Mouse (Mus musculus) stomach, embryonic 15.5 days (tissue): Measurements from ENCODE around the gene Hypk. TPM values are rescaled to one million over a fixed set of nuclear protein-coding genes. Genes with fewer than 3 reads are reported as not detected.

Experiments used
- ATAC-seq: fragments of 200-750 bp; cut with Nextera tagmentation; 2 replicates; pipeline ENCODE4 v1.8.0; 2017; ENCODE audit warnings: low read depth, moderate number of reproducible peaks, moderate TSS enrichment; ENCODE audit not compliant: insufficient read depth, low FRiP score
- H3K27ac ChIP-seq: fragments of 300-500 bp; sonication (generic); 2 replicates; pipeline ENCODE4 v1.5.1; 2015; ENCODE audit warnings: mild to moderate bottlenecking, inconsistent platforms
- H3K27me3 ChIP-seq: fragments of 300-500 bp; sonication (generic); replicated peaks from 2 replicates; pipeline ENCODE4 v1.6.1; 2015; ENCODE audit warnings: inconsistent platforms
- H3K36me3 ChIP-seq: fragments of 300-500 bp; sonication (generic); 2 replicates; pipeline ENCODE4 v1.6.1; 2015; ENCODE audit warnings: inconsistent platforms
- H3K4me1 ChIP-seq: fragments of 300-500 bp; sonication (generic); 2 replicates; pipeline ENCODE4 v1.6.1; 2015; ENCODE audit warnings: inconsistent platforms
- H3K4me2 ChIP-seq: fragments of 300-500 bp; sonication (generic); 2 replicates; pipeline ENCODE4 v1.6.1; 2015; ENCODE audit warnings: mild to moderate bottlenecking, inconsistent platforms
- H3K4me3 ChIP-seq: fragments of 300-500 bp; sonication (generic); replicated peaks from 2 replicates; pipeline ENCODE4 v1.5.1; 2015; ENCODE audit warnings: inconsistent platforms
- H3K9ac ChIP-seq: fragments of 300-500 bp; sonication (generic); 2 replicates; pipeline ENCODE4 v1.6.1; 2015; ENCODE audit warnings: inconsistent platforms
- H3K9me3 ChIP-seq: fragments of 300-500 bp; sonication (generic); 2 replicates; pipeline ENCODE4 v1.6.1; 2016; ENCODE audit warnings: inconsistent platforms
- WGBS: fragments of 180-500 bp; shearing (Covaris S2); methylation state at CpG from one replicate; pipeline ENCODE4 v1.1.7; 2015; 5-methylcytosine and 5-hydroxymethylcytosine counted together
- polyA plus RNA-seq: library from polyadenylated mRNA; unstranded; fragments of >200 nt; fragmentation: Nextera tagmentation; extraction: Ambion mirVana; gene quantifications from 2 replicates; pipeline ENCODE4 v1.2.1, GENCODE M21; 2015

The Hypk gene
- polyA plus RNA-seq, 1 experiment from 2014 or later: 96.0 TPM

DNA sequence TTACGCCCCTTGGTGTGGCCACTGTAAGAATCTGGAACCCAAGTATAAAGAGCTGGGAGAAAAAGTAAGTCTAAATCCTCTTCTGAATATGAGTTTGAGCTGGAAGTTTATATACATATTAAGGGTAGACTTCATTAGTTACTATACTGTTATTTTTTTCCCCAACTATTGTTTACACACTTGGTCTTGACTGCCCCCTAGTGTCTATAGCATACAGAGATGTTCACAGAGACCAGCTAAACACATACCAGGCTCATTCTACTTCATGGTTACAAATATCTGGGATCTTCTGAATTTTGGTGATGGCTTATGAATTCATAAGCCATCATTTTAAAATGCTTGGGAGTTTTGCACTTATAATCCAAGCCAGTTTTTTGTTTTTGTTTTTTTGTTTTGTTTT lies 18.2 kb upstream of the Hypk start:
- Histone ChIP-seq H3K9ac (no peak overlapping the region), H3K4me3 (no peak overlapping the region), H3K4me1 (no peaks in the 10 kb centered on the region), H3K4me2 (no peak overlapping the region), H3K27ac (no peak overlapping the region), H3K36me3 (peaks cover 77% of the 10 kb centered on the region), H3K27me3 (no peaks in the 10 kb centered on the region), H3K9me3 (no peaks in the 10 kb centered on the region)
- no peak for ATAC-seq
- WGBS: 97% methylated on average over 1 of the region's 1 CpGs

DNA sequence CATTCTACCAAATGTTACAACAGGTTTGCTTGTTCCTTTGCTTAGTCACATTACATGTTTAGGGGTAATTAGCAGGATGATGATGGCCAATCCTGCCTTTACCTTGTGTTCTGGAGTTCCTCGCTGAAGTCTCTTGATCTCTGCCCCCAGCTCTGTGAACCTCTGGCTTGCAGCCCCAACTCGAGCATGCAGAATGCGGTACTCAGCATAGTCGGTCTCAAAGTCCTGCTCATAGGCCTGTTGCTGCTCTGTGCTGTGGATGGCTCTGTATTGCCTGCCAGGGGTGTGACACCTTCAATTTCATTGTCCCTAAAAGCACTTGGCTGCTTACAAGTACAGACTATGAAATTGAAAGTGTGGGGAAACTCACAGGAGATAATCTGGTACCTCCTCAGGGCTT lies 13.3 kb upstream of the Hypk start:
- ATAC-seq: no peak

DNA sequence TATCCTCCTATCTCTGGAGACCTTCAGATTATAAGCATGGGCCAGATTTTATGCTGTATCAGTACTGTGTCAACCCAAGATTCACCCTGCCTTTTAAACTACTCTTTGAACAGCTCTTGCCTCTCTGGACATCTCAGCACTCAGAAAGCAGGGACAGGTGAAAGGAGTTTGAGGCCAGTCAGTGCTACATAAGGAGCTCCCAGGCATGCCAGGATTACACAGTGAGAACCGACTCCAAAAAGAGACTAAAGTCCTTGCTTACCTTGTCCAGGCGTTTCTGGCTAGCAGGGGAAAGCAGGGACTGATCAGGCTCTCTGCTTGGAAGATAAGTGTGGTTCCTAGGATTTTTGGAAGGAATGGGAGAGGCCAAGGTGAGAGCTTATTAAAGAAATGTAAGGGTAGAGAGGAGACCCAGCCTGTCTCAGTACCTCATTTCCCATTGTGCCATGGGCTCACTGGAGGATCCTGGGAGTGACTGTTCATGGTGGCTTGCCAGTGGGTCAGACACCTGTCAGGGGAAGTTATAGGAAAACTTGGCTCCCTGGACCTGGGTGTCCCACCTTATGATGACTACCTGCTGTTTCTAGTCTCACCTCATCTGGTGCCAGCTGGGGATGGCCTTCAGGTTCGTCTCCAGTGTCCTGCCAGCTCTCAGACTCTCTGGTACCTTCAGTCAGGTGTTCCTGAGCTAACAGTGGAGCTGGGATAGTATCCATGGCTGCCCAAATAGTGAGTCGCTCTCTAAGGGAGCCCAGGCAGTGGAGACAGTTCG lies 12.1 kb upstream of the Hypk start:
- ATAC-seq: no peak
- 54% methylated on average over 5 of the region's 5 CpGs for WGBS
- Histone ChIP-seq H3K9me3 (no peaks in the 10 kb centered on the region), H3K9ac (no peak overlapping the region), H3K36me3 (peaks cover 24% of the 10 kb centered on the region), H3K4me3 (no peak overlapping the region), H3K27me3 (no peaks in the 10 kb centered on the region), H3K4me2 (peak overlapping the region; percentile 87; the same call in 1 of the 2 replicates), H3K4me1 (peaks cover 12% of the 10 kb centered on the region), H3K27ac (no peak overlapping the region)

More for the DNA sequence above, 13.3 kb upstream of the Hypk start:
- H3K27ac ChIP-seq: no peak overlapping the region
- H3K36me3 ChIP-seq: peaks cover 34% of the 10 kb centered on the region
- no peaks in the 10 kb centered on the region for H3K27me3 ChIP-seq
- no peak overlapping the region for H3K4me3 ChIP-seq
- 75% methylated on average over 4 of the region's 4 CpGs for WGBS
- no peaks in the 10 kb centered on the region for H3K9me3 ChIP-seq
- peaks cover 12% of the 10 kb centered on the region for H3K4me1 ChIP-seq
- H3K4me2 ChIP-seq: no peak overlapping the region
- no peak overlapping the region for H3K9ac ChIP-seq

DNA sequence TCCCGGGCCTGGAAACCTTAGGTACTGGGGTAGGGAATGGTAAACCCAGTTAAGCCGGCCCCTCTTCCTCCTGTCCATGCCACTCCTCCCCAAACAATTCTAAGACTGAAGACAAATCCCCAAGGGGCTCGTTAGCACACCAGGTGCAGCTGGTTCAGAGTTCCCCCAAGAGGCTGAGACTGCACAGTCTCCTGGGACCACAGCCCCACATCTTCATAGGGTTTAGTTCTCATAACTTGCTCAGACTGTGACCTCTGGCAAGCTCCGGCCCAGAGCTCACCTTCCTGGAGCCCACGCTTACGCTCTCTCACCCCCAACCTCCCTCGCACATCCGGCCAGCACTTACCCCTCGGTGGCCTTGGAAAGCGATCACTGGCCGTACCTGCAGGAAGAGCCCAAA lies 11.3 kb upstream of the Hypk start:
- WGBS: 10% methylated on average over 11 of the region's 11 CpGs
- ATAC-seq: peak; percentile 7; the same call in 1 of the 2 replicates

DNA sequence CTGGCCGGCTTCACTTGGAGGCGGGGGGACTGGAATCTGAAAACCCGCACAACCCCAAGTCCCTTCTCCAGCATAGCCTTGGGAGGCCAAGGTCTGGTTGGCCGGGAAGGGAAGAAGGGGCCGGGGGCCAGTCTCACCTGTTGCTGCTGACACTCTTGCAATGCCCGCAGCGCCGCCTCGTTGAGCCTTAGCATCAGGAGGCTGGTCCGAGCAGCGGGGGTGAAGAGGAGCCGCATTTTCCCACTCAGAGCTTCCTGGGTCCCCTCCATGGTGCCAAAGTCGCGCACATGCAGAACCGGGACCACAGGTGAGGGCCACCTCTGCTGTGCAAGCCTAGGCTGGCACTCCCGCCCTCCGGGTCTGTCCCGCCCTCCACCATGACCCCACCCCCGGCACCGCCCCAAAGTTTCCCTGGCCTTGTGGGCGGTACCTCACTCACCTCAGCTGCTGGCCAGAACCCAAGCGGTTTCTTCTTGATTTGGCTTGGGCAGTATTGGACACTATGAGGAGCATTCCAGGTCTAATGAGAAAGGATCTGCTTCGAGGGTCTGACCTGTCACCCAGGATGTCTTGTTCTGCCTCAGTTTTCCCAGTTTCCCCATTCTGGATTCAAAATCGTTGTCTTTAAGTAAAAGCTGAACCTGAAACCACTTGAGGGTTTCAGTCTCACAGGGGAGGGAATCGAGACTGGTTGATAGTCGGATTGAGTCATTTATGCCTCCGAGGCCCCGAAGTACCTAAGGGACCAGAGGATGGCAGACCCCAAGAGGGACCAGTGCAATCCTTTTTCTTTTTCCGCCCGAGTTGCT lies 10.6 kb upstream of the Hypk start:
- Histone ChIP-seq H3K36me3 (peaks cover 16% of the 10 kb centered on the region), H3K9me3 (no peaks in the 10 kb centered on the region), H3K4me1 (peaks cover 12% of the 10 kb centered on the region), H3K27me3 (no peaks in the 10 kb centered on the region), H3K9ac (peak overlapping the region; percentile 33; the same call in 1 of the 2 replicates), H3K4me2 (peak overlapping the region; percentile 87), H3K27ac (no peak overlapping the region), H3K4me3 (peak overlapping the region; percentile 45)
- peak; percentile 91 for ATAC-seq
- WGBS: 1% methylated on average over 30 of the region's 30 CpGs

More for the DNA sequence above, 11.3 kb upstream of the Hypk start:
- Histone ChIP-seq H3K4me1 (peaks cover 12% of the 10 kb centered on the region), H3K4me3 (peak overlapping the region; percentile 45), H3K27me3 (no peaks in the 10 kb centered on the region), H3K9ac (no peak overlapping the region), H3K36me3 (peaks cover 22% of the 10 kb centered on the region), H3K9me3 (no peaks in the 10 kb centered on the region), H3K4me2 (peak overlapping the region; percentile 87), H3K27ac (no peak overlapping the region)

DNA sequence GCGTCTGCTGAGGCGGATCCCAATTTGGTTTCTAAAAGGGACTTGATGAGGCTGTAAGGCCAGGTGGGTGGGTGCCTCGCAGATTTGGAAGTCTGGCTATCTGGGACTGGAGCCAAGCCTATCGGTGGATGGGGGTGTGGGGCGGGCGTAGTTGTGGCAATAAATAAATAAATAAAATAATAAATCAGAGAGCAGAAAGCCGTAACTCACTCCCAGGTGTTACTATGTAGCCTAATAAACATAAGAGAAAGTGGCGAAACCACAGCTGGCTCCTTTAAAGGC lies 10.1 kb upstream of the Hypk start:
- H3K27ac ChIP-seq: no peak overlapping the region
- H3K4me2 ChIP-seq: peak overlapping the region; percentile 87
- H3K36me3 ChIP-seq: peaks cover 13% of the 10 kb centered on the region
- no peak for ATAC-seq
- H3K4me3 ChIP-seq: peak overlapping the region; percentile 45
- no peaks in the 10 kb centered on the region for H3K27me3 ChIP-seq
- H3K4me1 ChIP-seq: peaks cover 12% of the 10 kb centered on the region
- no peaks in the 10 kb centered on the region for H3K9me3 ChIP-seq
- no peak overlapping the region for H3K9ac ChIP-seq
- 14% methylated on average over 8 of the region's 8 CpGs for WGBS

DNA sequence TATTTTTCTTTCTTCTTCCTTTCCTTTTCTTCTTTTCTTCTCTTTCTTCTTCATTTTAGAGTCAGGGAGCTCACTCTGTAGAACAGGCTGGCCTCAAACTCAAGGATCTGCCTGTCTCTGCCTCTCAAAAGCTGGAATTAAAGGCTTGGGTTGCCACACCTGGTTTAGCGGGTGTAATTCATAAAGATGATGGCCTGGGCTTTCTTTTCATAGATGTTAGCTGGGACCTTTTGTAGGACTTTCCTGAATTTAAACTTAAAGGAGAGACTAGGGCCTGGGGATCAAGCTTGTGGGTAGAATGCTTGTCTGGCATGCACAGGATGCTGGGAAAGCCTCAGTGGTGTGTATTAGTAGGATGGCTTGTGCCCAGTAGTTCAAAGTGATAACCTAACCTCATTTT lies 8.9 kb upstream of the Hypk start, which contains the start of gene Ell3:
Gene Ell3, minus strand, starts transcription at position 101 of the 400 bp plus-strand sequence.
- Histone ChIP-seq H3K9ac (no peak within 1 kb of the TSS), H3K4me1 (peaks cover 12% of the 10 kb centered on the region), H3K27ac (no peak within 1 kb of the TSS), H3K9me3 (no peaks in the 10 kb centered on the region), H3K27me3 (no peaks in the 10 kb centered on the region), H3K4me3 (peak within 1 kb of the TSS; percentile 45; the same call in 1 of the 2 replicates), H3K4me2 (peak within 1 kb of the TSS; percentile 87), H3K36me3 (peaks cover 4% of the 10 kb centered on the region; the same call in 1 of the 2 replicates)
- ATAC-seq: no peak
- WGBS: 83% methylated on average over 1 of the region's 1 CpGs

DNA sequence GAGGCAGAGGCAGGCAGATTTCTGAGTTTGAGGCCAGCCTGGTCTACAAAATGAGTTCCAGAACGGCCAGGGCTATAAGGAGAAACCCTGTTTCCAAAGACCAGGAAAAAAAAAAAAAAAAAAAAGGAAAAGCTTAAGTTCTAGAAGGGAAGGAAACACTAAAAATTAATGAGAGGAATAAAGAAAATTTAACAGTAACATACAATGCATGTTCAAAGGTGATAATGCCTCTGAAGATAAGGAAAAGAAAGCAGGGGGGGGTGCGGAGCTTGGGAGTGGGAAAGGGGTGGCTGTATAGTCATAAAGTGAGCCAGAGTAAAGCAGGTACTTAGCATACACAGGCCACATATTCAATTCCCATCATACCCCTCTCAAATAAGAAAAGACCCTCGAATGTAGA lies 8.0 kb upstream of the Hypk start:
- H3K27ac ChIP-seq: no peak overlapping the region
- no peaks in the 10 kb centered on the region for H3K9me3 ChIP-seq
- no peak for ATAC-seq

DNA sequence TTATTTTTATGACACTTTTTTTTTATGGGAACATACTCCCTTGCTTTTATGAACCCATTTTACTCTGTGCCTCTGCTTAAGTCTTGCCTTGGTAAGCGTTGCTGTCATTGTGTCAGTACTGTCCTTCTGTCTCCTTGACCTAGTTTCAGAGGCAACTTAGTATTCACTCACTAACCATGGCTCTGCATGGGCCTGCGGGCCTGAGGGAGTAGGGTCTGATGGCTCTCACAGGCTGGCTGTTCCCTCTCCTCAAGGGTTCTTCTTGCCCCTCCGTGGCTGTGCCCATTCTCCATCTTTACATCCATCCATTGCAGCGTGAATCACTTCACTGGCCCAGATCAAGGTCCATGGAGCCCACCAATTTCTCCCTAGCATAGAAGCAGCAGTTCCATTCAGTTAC lies 6.6 kb upstream of the Hypk start:
- Histone ChIP-seq H3K27ac (no peak overlapping the region), H3K36me3 (no peaks in the 10 kb centered on the region), H3K4me3 (no peak overlapping the region), H3K9ac (no peak overlapping the region), H3K4me1 (peaks cover 20% of the 10 kb centered on the region), H3K4me2 (no peak overlapping the region), H3K9me3 (no peaks in the 10 kb centered on the region), H3K27me3 (no peaks in the 10 kb centered on the region)
- ATAC-seq: no peak
- 83% methylated on average over 4 of the region's 4 CpGs for WGBS

More for the DNA sequence above, 8.0 kb upstream of the Hypk start:
- Histone ChIP-seq H3K9ac (no peak overlapping the region), H3K27me3 (no peaks in the 10 kb centered on the region), H3K36me3 (no peaks in the 10 kb centered on the region), H3K4me3 (no peak overlapping the region), H3K4me2 (no peak overlapping the region), H3K4me1 (peaks cover 12% of the 10 kb centered on the region)
- WGBS: 80% methylated on average over 3 of the region's 3 CpGs

DNA sequence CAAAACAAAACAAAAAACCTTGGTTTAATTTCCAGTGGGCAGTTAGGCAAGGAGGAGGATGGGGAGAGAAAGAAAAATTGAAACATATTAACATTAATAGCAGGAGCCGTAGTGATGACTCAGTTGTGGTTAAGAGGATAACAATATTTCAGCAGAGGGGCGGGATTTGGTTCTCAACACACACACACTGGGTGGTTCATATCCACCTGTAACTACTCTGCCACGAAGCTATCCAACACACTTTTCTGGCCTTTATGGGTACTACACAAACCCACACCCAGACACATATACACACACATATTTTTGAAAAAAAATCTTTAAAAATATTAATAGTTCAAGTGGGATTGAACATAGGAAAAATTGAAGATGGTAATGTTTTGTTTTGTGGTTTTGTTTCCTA lies 6.1 kb upstream of the Hypk start:
- H3K4me1 ChIP-seq: peaks cover 19% of the 10 kb centered on the region
- H3K9ac ChIP-seq: no peak overlapping the region
- no peaks in the 10 kb centered on the region for H3K9me3 ChIP-seq
- no peaks in the 10 kb centered on the region for H3K27me3 ChIP-seq
- H3K4me2 ChIP-seq: no peak overlapping the region
- H3K36me3 ChIP-seq: no peaks in the 10 kb centered on the region
- WGBS: 76% methylated on average over 3 of the region's 3 CpGs
- H3K4me3 ChIP-seq: no peak overlapping the region
- no peak for ATAC-seq
- H3K27ac ChIP-seq: no peak overlapping the region

DNA sequence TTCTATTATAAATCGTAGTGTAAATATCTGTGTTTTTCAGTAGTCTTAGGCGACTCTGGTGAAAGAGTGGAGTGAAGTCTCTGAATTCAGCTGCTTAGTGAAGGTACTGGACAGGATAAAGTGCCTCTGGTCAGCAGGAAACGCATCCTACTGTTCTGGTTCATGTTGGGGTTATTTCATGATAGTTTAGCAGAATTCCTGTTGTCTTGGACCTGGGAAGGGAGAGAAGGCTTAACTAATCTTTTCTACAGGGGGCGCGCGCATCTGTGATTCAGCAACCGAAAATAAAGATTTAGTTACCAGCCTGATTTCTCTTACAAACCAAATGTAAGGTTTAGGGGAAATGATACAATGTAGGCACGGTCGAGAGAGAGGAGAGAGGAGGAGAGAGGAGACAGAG lies 5.0 kb upstream of the Hypk start:
- H3K27me3 ChIP-seq: no peaks in the 10 kb centered on the region
- peaks cover 11% of the 10 kb centered on the region; the same call in 1 of the 2 replicates for H3K36me3 ChIP-seq
- H3K27ac ChIP-seq: peak overlapping the region; percentile 97
- WGBS: 9% methylated on average over 9 of the region's 9 CpGs
- H3K4me1 ChIP-seq: peaks cover 13% of the 10 kb centered on the region; the same call in 1 of the 2 replicates
- H3K4me2 ChIP-seq: peak overlapping the region; percentile 83
- H3K4me3 ChIP-seq: peak overlapping the region; percentile 100
- no peak overlapping the region; the same call in 1 of the 2 replicates for H3K9ac ChIP-seq
- no peaks in the 10 kb centered on the region for H3K9me3 ChIP-seq
- ATAC-seq: no peak
